Mouse (Mus musculus): ENCODE measurements around the gene Cpm. TPM values are rescaled to one million over a fixed set of nuclear protein-coding genes. Genes with fewer than 3 reads are reported as not detected.

Cpm gene
- polyA plus RNA-seq, 1 experiment from 2014 or later: 55.7 TPM

GRCm38 (mm10) chr10:117673913-117674312 is 44.6 kb downstream of the Cpm start:
- H3K4me3 ChIP-seq (ENCODE audit: low read depth, low read length): no peak overlapping the region
- no peak overlapping the region for H3K4me2 ChIP-seq
- no peak overlapping the region for H3K27ac ChIP-seq (ENCODE audit: low read depth, low read length)
- H3K9me3 ChIP-seq (ENCODE audit: control insufficient read depth, low read length): no peaks in the 10 kb centered on the region
- peaks cover 22% of the 10 kb centered on the region for H3K4me1 ChIP-seq (replicated peaks; ENCODE audit: control insufficient read depth, insufficient read depth, low read length)
- no peaks in the 10 kb centered on the region for H3K36me3 ChIP-seq (ENCODE audit: control insufficient read depth, insufficient read depth, low read length)
- WGBS: 91% methylated on average over 1 of the region's 1 CpGs
- H3K27me3 ChIP-seq (replicated peaks; ENCODE audit: control insufficient read depth, insufficient read depth, low read length): no peaks in the 10 kb centered on the region
- DNase-seq (ENCODE audit: low spot score) (no peak), ATAC-seq (replicated peaks; ENCODE audit: low FRiP score) (no peak)
- H3K9ac ChIP-seq (ENCODE audit: low read depth, low read length): no peak overlapping the region

GRCm38 (mm10) chr10:117674359-117675019 is 45.2 kb downstream of the Cpm start:
- 69% methylated on average over 3 of the region's 3 CpGs for WGBS
- H3K4me1 ChIP-seq (replicated peaks; ENCODE audit: control insufficient read depth, insufficient read depth, low read length): peaks cover 22% of the 10 kb centered on the region
- no peaks in the 10 kb centered on the region for H3K9me3 ChIP-seq (ENCODE audit: control insufficient read depth, low read length)
- no peaks in the 10 kb centered on the region for H3K36me3 ChIP-seq (ENCODE audit: control insufficient read depth, insufficient read depth, low read length)
- H3K27me3 ChIP-seq (replicated peaks; ENCODE audit: control insufficient read depth, insufficient read depth, low read length): no peaks in the 10 kb centered on the region
- H3K27ac ChIP-seq (ENCODE audit: low read depth, low read length): no peak overlapping the region
- no peak for ATAC-seq (replicated peaks; ENCODE audit: low FRiP score)
- H3K9ac ChIP-seq (ENCODE audit: low read depth, low read length): no peak overlapping the region
- no peak overlapping the region for H3K4me3 ChIP-seq (ENCODE audit: low read depth, low read length)
- DNase-seq (ENCODE audit: low spot score): no peak
- H3K4me2 ChIP-seq: no peak overlapping the region

- Histone ChIP-seq H3K36me3 (ENCODE audit: control insufficient read depth, insufficient read depth, low read length) (no peaks in the 10 kb centered on the region), H3K4me2 (peak overlapping the region; percentile 68), H3K4me1 (replicated peaks; ENCODE audit: control insufficient read depth, insufficient read depth, low read length) (peaks cover 22% of the 10 kb centered on the region), H3K27me3 (replicated peaks; ENCODE audit: control insufficient read depth, insufficient read depth, low read length) (no peaks in the 10 kb centered on the region), H3K27ac (ENCODE audit: low read depth, low read length) (no peak overlapping the region), H3K9ac (ENCODE audit: low read depth, low read length) (no peak overlapping the region), H3K4me3 (ENCODE audit: low read depth, low read length) (peak overlapping the region; percentile 26), H3K9me3 (ENCODE audit: control insufficient read depth, low read length) (no peaks in the 10 kb centered on the region)
- DNase-seq (ENCODE audit: low spot score) (no peak), ATAC-seq (replicated peaks; ENCODE audit: low FRiP score) (no peak)
- 44% methylated on average over 20 of the region's 20 CpGs for WGBS
These were observed 46.1 kb downstream of the Cpm start for GRCm38 (mm10) chr10:117675096-117676035.

DNA sequence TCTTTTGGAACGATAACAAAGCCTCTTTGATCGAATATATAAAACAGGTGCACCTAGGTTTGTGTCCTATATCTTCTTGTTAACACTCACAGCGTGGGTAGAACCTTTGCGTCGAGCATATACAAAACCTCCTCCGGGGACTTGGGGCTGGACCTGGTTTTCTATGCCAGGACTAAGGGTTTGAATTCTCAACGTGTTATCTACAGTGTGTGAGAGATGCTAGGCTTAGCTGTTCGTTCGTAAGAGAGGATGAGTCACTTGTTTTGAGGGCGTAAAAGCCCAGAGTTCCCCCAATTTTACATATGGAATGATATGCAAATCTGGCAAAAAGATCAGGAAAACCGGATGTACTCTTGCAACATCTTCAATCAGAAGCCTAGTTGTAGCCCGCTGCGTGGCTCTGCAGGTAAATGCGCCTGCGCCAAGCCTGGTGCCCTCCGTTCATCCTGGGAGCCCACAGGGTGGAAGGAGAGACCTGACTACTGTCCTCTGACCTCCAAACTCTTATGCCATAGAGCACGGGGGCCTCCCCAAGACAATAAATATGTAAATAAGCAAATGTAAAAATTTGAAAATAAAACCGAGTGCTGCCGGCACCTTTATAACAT is 46.8 kb downstream of the Cpm start:
- H3K27me3 ChIP-seq (replicated peaks; ENCODE audit: control insufficient read depth, insufficient read depth, low read length): no peaks in the 10 kb centered on the region
- H3K9ac ChIP-seq (ENCODE audit: low read depth, low read length): no peak overlapping the region
- WGBS: 40% methylated on average over 19 of the region's 19 CpGs
- H3K9me3 ChIP-seq (ENCODE audit: control insufficient read depth, low read length): no peaks in the 10 kb centered on the region
- H3K4me1 ChIP-seq (replicated peaks; ENCODE audit: control insufficient read depth, insufficient read depth, low read length): peaks cover 22% of the 10 kb centered on the region
- no peak overlapping the region for H3K27ac ChIP-seq (ENCODE audit: low read depth, low read length)
- DNase-seq (ENCODE audit: low spot score) (no peak), ATAC-seq (replicated peaks; ENCODE audit: low FRiP score) (no peak)
- peak overlapping the region; percentile 26 for H3K4me3 ChIP-seq (ENCODE audit: low read depth, low read length)
- H3K36me3 ChIP-seq (ENCODE audit: control insufficient read depth, insufficient read depth, low read length): no peaks in the 10 kb centered on the region
- H3K4me2 ChIP-seq: peak overlapping the region; percentile 68

DNA sequence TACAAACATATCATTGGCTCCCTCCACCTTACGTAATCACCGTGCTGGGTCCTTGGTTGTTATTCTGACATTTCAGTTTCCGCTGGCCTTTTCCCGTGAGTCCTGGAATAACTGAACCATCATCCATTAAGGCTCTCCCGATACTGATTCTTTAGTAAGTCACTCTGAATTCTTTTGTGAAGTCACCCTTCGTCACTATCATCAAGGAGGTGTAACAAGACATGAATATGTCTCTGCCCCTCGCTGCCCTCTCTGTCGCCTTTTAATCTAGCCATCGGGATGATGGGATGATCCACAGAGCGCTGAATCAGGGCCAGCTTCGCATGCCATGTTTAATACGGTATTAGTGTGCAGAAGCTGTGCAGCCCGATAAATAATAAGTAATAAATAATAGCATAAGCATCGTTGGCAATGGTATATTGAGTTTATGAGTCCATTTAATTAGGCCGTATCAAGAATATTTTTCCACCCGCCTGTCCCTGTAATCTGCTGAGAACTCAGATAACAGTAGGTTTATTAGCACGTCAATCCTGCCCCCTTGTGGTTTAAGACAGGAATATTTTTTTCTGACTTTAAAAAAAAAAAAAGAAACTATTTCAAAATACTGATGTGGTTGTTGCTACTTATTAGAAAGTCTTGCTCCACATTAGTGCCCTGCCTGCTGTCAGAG is 47.5 kb downstream of the Cpm start:
- peak overlapping the region; percentile 26; the same call in 1 of the 2 replicates for H3K4me3 ChIP-seq (ENCODE audit: low read depth, low read length)
- WGBS: 31% methylated on average over 17 of the region's 17 CpGs
- ATAC-seq (replicated peaks; ENCODE audit: low FRiP score): no peak
- peaks cover 22% of the 10 kb centered on the region for H3K4me1 ChIP-seq (replicated peaks; ENCODE audit: control insufficient read depth, insufficient read depth, low read length)
- no peak overlapping the region for H3K27ac ChIP-seq (ENCODE audit: low read depth, low read length)
- no peaks in the 10 kb centered on the region for H3K9me3 ChIP-seq (ENCODE audit: control insufficient read depth, low read length)
- no peak overlapping the region for H3K9ac ChIP-seq (ENCODE audit: low read depth, low read length)
- H3K36me3 ChIP-seq (ENCODE audit: control insufficient read depth, insufficient read depth, low read length): no peaks in the 10 kb centered on the region
- H3K4me2 ChIP-seq: peak overlapping the region; percentile 68
- no peak for DNase-seq (ENCODE audit: low spot score)
- H3K27me3 ChIP-seq (replicated peaks; ENCODE audit: control insufficient read depth, insufficient read depth, low read length): no peaks in the 10 kb centered on the region

GRCm38 (mm10) chr10:117677494-117678236 is 48.4 kb downstream of the Cpm start:
- H3K4me2 ChIP-seq: no peak overlapping the region; the same call in 1 of the 2 replicates
- DNase-seq (ENCODE audit: low spot score) (no peak), ATAC-seq (replicated peaks; ENCODE audit: low FRiP score) (peak; percentile 18)
- no peaks in the 10 kb centered on the region for H3K36me3 ChIP-seq (ENCODE audit: control insufficient read depth, insufficient read depth, low read length)
- no peak overlapping the region for H3K9ac ChIP-seq (ENCODE audit: low read depth, low read length)
- peak overlapping the region; percentile 60; the same call in 1 of the 2 replicates for H3K27ac ChIP-seq (ENCODE audit: low read depth, low read length)
- peaks cover 22% of the 10 kb centered on the region for H3K4me1 ChIP-seq (replicated peaks; ENCODE audit: control insufficient read depth, insufficient read depth, low read length)
- no peaks in the 10 kb centered on the region for H3K27me3 ChIP-seq (replicated peaks; ENCODE audit: control insufficient read depth, insufficient read depth, low read length)
- no peaks in the 10 kb centered on the region for H3K9me3 ChIP-seq (ENCODE audit: control insufficient read depth, low read length)
- 74% methylated on average over 13 of the region's 13 CpGs for WGBS
- H3K4me3 ChIP-seq (ENCODE audit: low read depth, low read length): no peak overlapping the region

- H3K4me1 ChIP-seq (replicated peaks; ENCODE audit: control insufficient read depth, insufficient read depth, low read length): peaks cover 22% of the 10 kb centered on the region
- no peaks in the 10 kb centered on the region for H3K27me3 ChIP-seq (replicated peaks; ENCODE audit: control insufficient read depth, insufficient read depth, low read length)
- H3K4me3 ChIP-seq (ENCODE audit: low read depth, low read length): no peak overlapping the region
- H3K9ac ChIP-seq (ENCODE audit: low read depth, low read length): no peak overlapping the region
- ATAC-seq (replicated peaks; ENCODE audit: low FRiP score) (peak; percentile 75), DNase-seq (ENCODE audit: low spot score) (no peak)
- no peak overlapping the region; the same call in 1 of the 2 replicates for H3K4me2 ChIP-seq
- peak overlapping the region; percentile 60; the same call in 1 of the 2 replicates for H3K27ac ChIP-seq (ENCODE audit: low read depth, low read length)
- H3K36me3 ChIP-seq (ENCODE audit: control insufficient read depth, insufficient read depth, low read length): no peaks in the 10 kb centered on the region
- WGBS: 31% methylated on average over 5 of the region's 5 CpGs
- H3K9me3 ChIP-seq (ENCODE audit: control insufficient read depth, low read length): no peaks in the 10 kb centered on the region
These were observed 49.1 kb downstream of the Cpm start for GRCm38 (mm10) chr10:117678357-117678756.
